Mouse (Mus musculus) heart, postnatal 0 days (tissue): Measurements from ENCODE around the gene Gm28539.

Experiments used
- CTCF ChIP-seq: IDR thresholded peaks from 2 replicates; pipeline ENCODE4 v1.5.1; 2016; ENCODE audit warnings: antibody characterized with exemption, control low read depth, low read depth
- EP300 ChIP-seq: IDR thresholded peaks from 2 replicates; pipeline ENCODE4 v1.6.1; 2016; ENCODE audit warnings: antibody characterized with exemption, low read depth

GRCm38 (mm10) chr16:18812385-18812910 is 23.9 kb upstream of the Gm28539 start:
- TF ChIP-seq CTCF (no peak), EP300 (no peak)
